Mouse (Mus musculus) adrenal gland, adult 10 weeks (tissue): ENCODE data around the gene Olfr1339. TPM values are rescaled to one million over a fixed set of nuclear protein-coding genes. Genes with fewer than 3 reads are reported as not detected.

Experiments used
- polyA plus RNA-seq: library from polyadenylated mRNA; stranded (reverse); fragments of 350-450 nt; fragmentation: Illumina TruSeq; extraction: RNeasy Lipid Tissue Mini Kit (QIAGEN cat#74804); gene quantifications from one replicate; pipeline ENCODE4 v1.2.3, GENCODE M21; 2014; ENCODE audit warnings: low read depth, low replicate concordance

The Olfr1339 gene
- not detected for polyA plus RNA-seq

DNA sequence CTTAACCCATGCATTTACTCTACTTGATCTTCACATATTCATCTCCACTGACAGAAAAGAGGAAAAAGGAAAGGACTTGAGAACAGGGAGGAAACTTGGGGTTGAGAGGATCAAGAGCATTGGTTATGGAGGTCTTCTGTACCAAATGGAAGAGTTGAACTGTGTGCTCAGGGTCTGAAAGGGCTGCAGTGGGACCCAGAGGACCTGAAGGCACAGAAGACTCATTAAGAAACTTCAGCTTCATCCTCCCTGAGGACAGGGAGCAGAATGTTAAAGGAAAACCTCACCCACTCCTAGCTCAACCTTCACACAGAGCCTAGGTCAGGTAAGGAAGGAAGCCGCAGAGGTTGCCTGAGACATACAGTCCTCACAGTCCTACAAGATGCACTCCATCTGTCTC lies at the start of gene Olfr1339:
TSS of gene Olfr1339 (plus strand) at position 301 of the 400 bp plus-strand sequence.

GRCm38 (mm10) chr4:118692412-118692973 lies 39.5 kb upstream of the Olfr1339 start, which contains the start of gene Olfr1342:
TSS of gene Olfr1342 (minus strand) at chr4:118692756.

GRCm38 (mm10) chr4:118703223-118703622 lies 28.8 kb upstream of the Olfr1339 start, which contains the start of gene Olfr1341:
TSS of gene Olfr1341 (plus strand) at chr4:118703523.

DNA sequence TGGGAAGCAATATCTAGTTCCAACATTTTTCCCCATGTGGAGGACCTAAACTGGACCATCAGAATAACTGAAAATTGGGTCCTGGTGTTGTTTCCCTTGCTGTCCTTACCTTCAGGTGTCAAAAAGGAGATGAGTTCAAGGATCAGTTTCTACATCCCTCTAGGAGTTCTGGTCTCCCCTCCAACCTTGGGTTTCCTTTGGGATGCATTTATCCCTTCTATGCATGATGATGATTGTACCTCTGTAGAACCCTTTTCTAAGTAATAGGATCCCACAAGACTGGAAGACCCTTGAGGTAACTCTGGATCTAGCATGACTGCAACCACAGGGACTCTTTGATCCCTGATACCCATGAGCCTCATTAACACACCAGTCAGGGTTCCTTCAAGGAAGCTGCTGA lies 12.1 kb upstream of the Olfr1339 start, which contains the start of gene Olfr1340:
TSS of gene Olfr1340 (plus strand) at position 301 of the 400 bp plus-strand sequence.

DNA sequence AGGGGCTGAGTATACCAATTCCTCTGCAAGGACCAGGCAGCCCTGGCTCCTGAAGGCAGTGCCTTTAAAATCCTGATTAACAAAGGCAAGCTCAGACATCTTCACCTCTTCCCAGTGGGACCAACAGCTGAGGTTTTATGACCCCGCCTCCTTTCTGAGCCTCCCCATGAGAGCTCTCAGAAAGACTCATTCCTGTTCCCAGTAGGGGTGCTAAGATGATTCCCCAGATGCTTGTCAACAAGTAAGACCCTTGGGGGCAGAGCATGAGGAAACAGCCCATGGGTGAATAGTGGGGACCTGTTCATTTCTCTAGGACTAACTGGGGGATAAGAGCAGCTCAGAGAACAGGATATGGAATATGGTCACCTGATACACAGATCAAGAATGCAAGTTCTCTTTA lies 26.7 kb downstream of the Olfr1339 start, which contains the start of gene Olfr1338:
TSS of gene Olfr1338 (minus strand) at position 101 of the 400 bp plus-strand sequence.

GRCm38 (mm10) chr4:118782486-118782885 lies 50.5 kb downstream of the Olfr1339 start, which contains the start of gene Olfr1337:
TSS of gene Olfr1337 (minus strand) at chr4:118782586.

Other genes starting within 250 kb of the Olfr1339 start
- gene Tie1, start 242.1 kb upstream of the Olfr1339 start, polyA plus RNA-seq: 3.1 TPM
- not detected for gene 2610528J11Rik, start 205.2 kb upstream of the Olfr1339 start, polyA plus RNA-seq
- gene Tmem125, start 188.1 kb upstream of the Olfr1339 start, polyA plus RNA-seq: not detected
- gene Cfap57, start 111.4 kb upstream of the Olfr1339 start, polyA plus RNA-seq: not detected
- 22.7 TPM for gene Ebna1bp2, start 111.4 kb upstream of the Olfr1339 start, polyA plus RNA-seq
- not detected for gene Olfr62, start 73.2 kb upstream of the Olfr1339 start, polyA plus RNA-seq
- not detected for gene Olfr1342, start 39.4 kb upstream of the Olfr1339 start, polyA plus RNA-seq
- gene Olfr1341, start 28.7 kb upstream of the Olfr1339 start, polyA plus RNA-seq: not detected
- gene Olfr1340, start 12.0 kb upstream of the Olfr1339 start, polyA plus RNA-seq: not detected
- not detected for gene Olfr1338, start 26.6 kb downstream of the Olfr1339 start, polyA plus RNA-seq
- not detected for gene Olfr1337, start 50.4 kb downstream of the Olfr1339 start, polyA plus RNA-seq
- gene Olfr1335, start 77.8 kb downstream of the Olfr1339 start, polyA plus RNA-seq: not detected
- gene Olfr1333, start 104.1 kb downstream of the Olfr1339 start, polyA plus RNA-seq: not detected
- gene Olfr1331, start 132.5 kb downstream of the Olfr1339 start, polyA plus RNA-seq: not detected
- not detected for gene Olfr1330, start 156.4 kb downstream of the Olfr1339 start, polyA plus RNA-seq
- not detected for gene Olfr1329, start 185.3 kb downstream of the Olfr1339 start, polyA plus RNA-seq
- not detected for gene Olfr1328, start 206.4 kb downstream of the Olfr1339 start, polyA plus RNA-seq
- not detected for gene Lao1, start 229.4 kb downstream of the Olfr1339 start, polyA plus RNA-seq